Mouse (Mus musculus) forebrain, embryonic 16.5 days (tissue): ENCODE measurements around the gene Vsnl1. TPM values are rescaled to one million over a fixed set of nuclear protein-coding genes. Genes with fewer than 3 reads are reported as not detected.

ENCODE experiments used
- ATAC-seq: fragments of 200-750 bp; cut with Nextera tagmentation; 2 replicates; pipeline ENCODE4 v1.8.0; 2017; ENCODE audit warnings: mild to moderate bottlenecking, moderate library complexity
- H3K27ac ChIP-seq: fragments of 300-500 bp; sonication (generic); 2 replicates; pipeline ENCODE4 v1.5.1; 2014; ENCODE audit warnings: low read length, control low read depth
- H3K27me3 ChIP-seq: fragments of 300-500 bp; sonication (generic); replicated peaks from 2 replicates; pipeline ENCODE4 v1.6.1; 2014; ENCODE audit warnings: low read length; ENCODE audit not compliant: control insufficient read depth, insufficient read depth
- H3K36me3 ChIP-seq: fragments of 300-500 bp; sonication (generic); 2 replicates; pipeline ENCODE4 v1.6.1; 2014; ENCODE audit not compliant: control insufficient read depth, insufficient read depth
- H3K4me1 ChIP-seq: fragments of 300-500 bp; sonication (generic); replicated peaks from 2 replicates; pipeline ENCODE4 v1.6.1; 2014; ENCODE audit warnings: low read length; ENCODE audit not compliant: control insufficient read depth, insufficient read depth
- H3K4me2 ChIP-seq: fragments of 300-500 bp; sonication (generic); 2 replicates; pipeline ENCODE4 v1.6.1; 2014; ENCODE audit warnings: mild to moderate bottlenecking, low read length, control low read depth
- H3K4me3 ChIP-seq: fragments of 300-500 bp; sonication (generic); replicated peaks from 2 replicates; pipeline ENCODE4 v1.5.1; 2014; ENCODE audit warnings: mild to moderate bottlenecking, low read length, control low read depth
- H3K9ac ChIP-seq: fragments of 300-500 bp; sonication (generic); replicated peaks from 2 replicates; pipeline ENCODE4 v1.6.1; 2014; ENCODE audit warnings: low read depth, low read length, control low read depth
- H3K9me3 ChIP-seq: fragments of 300-500 bp; sonication (generic); 2 replicates; pipeline ENCODE4 v1.6.1; 2016; ENCODE audit warnings: low read length; ENCODE audit not compliant: control insufficient read depth
- WGBS: fragments of 180-500 bp; shearing (Covaris S2); extraction: QIAGEN DNeasy Blood & Tissue Kit; methylation state at CpG from one replicate; pipeline ENCODE4 v1.1.7; 2014; 5-methylcytosine and 5-hydroxymethylcytosine counted together
- polyA plus RNA-seq: library from polyadenylated mRNA; unstranded; fragments of >200 nt; fragmentation: Nextera tagmentation; extraction: Ambion mirVana; gene quantifications from 2 replicates; pipeline ENCODE4 v1.2.1, GENCODE M21; 2015

Vsnl1 gene
- polyA plus RNA-seq, 1 experiment from 2014 or later, result 34.5 TPM

GRCm38 (mm10) chr12:11317671-11318070, 118.7 kb downstream of the Vsnl1 start:
- H3K4me3 ChIP-seq, result no peak overlapping the region
- no peaks in the 10 kb centered on the region for H3K27me3 ChIP-seq
- ATAC-seq, result no peak
- H3K9me3 ChIP-seq, result no peaks in the 10 kb centered on the region
- WGBS, result 79% methylated on average over 6 of the region's 6 CpGs
- H3K4me2 ChIP-seq, result no peak overlapping the region
- no peaks in the 10 kb centered on the region for H3K4me1 ChIP-seq
- no peak overlapping the region for H3K9ac ChIP-seq
- no peak overlapping the region for H3K27ac ChIP-seq
- H3K36me3 ChIP-seq, result peaks cover 18% of the 10 kb centered on the region

- no peak overlapping the region for H3K4me3 ChIP-seq
- H3K4me1 ChIP-seq, result no peaks in the 10 kb centered on the region
- ATAC-seq, result no peak
- H3K4me2 ChIP-seq, result no peak overlapping the region
- no peaks in the 10 kb centered on the region for H3K27me3 ChIP-seq
- peaks cover 27% of the 10 kb centered on the region for H3K36me3 ChIP-seq
- H3K27ac ChIP-seq, result no peak overlapping the region
- no peak overlapping the region for H3K9ac ChIP-seq
- 57% methylated on average over 1 of the region's 1 CpGs for WGBS
- H3K9me3 ChIP-seq, result no peaks in the 10 kb centered on the region
These were observed 122.6 kb downstream of the Vsnl1 start for GRCm38 (mm10) chr12:11313840-11314239.

- H3K4me3 ChIP-seq, result no peak overlapping the region
- H3K9me3 ChIP-seq, result no peaks in the 10 kb centered on the region
- H3K27me3 ChIP-seq, result no peaks in the 10 kb centered on the region
- no peak overlapping the region for H3K9ac ChIP-seq
- H3K27ac ChIP-seq, result no peak overlapping the region
- no peak for ATAC-seq
- no peak overlapping the region for H3K4me2 ChIP-seq
- peaks cover 26% of the 10 kb centered on the region for H3K36me3 ChIP-seq
- no peaks in the 10 kb centered on the region for H3K4me1 ChIP-seq
- 97% methylated on average over 2 of the region's 2 CpGs for WGBS
These were observed 125.3 kb downstream of the Vsnl1 start for GRCm38 (mm10) chr12:11311106-11311505.

GRCm38 (mm10) chr12:11306753-11307645, 129.4 kb downstream of the Vsnl1 start:
- Histone ChIP-seq H3K4me2 (no peak overlapping the region), H3K27me3 (no peaks in the 10 kb centered on the region), H3K9me3 (no peaks in the 10 kb centered on the region), H3K4me1 (no peaks in the 10 kb centered on the region), H3K4me3 (no peak overlapping the region), H3K27ac (no peak overlapping the region), H3K36me3 (peaks cover 20% of the 10 kb centered on the region), H3K9ac (no peak overlapping the region)
- no peak for ATAC-seq
- WGBS, result 94% methylated on average over 8 of the region's 8 CpGs

- H3K27ac ChIP-seq, result no peak overlapping the region
- no peaks in the 10 kb centered on the region for H3K9me3 ChIP-seq
- no peak overlapping the region for H3K4me2 ChIP-seq
- WGBS, result 100% methylated on average over 1 of the region's 1 CpGs
- no peaks in the 10 kb centered on the region for H3K27me3 ChIP-seq
- ATAC-seq, result no peak
- H3K36me3 ChIP-seq, result peaks cover 11% of the 10 kb centered on the region
- no peaks in the 10 kb centered on the region for H3K4me1 ChIP-seq
- H3K9ac ChIP-seq, result no peak overlapping the region
- H3K4me3 ChIP-seq, result no peak overlapping the region
These were observed 135.6 kb downstream of the Vsnl1 start for GRCm38 (mm10) chr12:11300858-11301257.

GRCm38 (mm10) chr12:11286382-11286781, 150.0 kb downstream of the Vsnl1 start:
- 95% methylated on average over 2 of the region's 2 CpGs for WGBS
- Histone ChIP-seq H3K4me3 (no peak overlapping the region), H3K9ac (no peak overlapping the region), H3K4me1 (no peaks in the 10 kb centered on the region), H3K9me3 (no peaks in the 10 kb centered on the region), H3K36me3 (peaks cover 18% of the 10 kb centered on the region), H3K27me3 (no peaks in the 10 kb centered on the region), H3K4me2 (no peak overlapping the region), H3K27ac (no peak overlapping the region)
- ATAC-seq, result no peak

GRCm38 (mm10) chr12:11281584-11281983, 154.8 kb downstream of the Vsnl1 start:
- WGBS, result 92% methylated on average over 2 of the region's 2 CpGs
- no peak overlapping the region for H3K4me3 ChIP-seq
- no peak overlapping the region for H3K4me2 ChIP-seq
- no peak overlapping the region for H3K9ac ChIP-seq
- H3K27me3 ChIP-seq, result no peaks in the 10 kb centered on the region
- H3K4me1 ChIP-seq, result no peaks in the 10 kb centered on the region
- no peak for ATAC-seq
- H3K36me3 ChIP-seq, result peaks cover 27% of the 10 kb centered on the region
- no peak overlapping the region for H3K27ac ChIP-seq
- no peaks in the 10 kb centered on the region for H3K9me3 ChIP-seq

GRCm38 (mm10) chr12:11279886-11280285, 156.5 kb downstream of the Vsnl1 start:
- H3K27me3 ChIP-seq, result no peaks in the 10 kb centered on the region
- H3K9ac ChIP-seq, result no peak overlapping the region
- no peaks in the 10 kb centered on the region for H3K4me1 ChIP-seq
- H3K4me2 ChIP-seq, result no peak overlapping the region
- H3K27ac ChIP-seq, result no peak overlapping the region
- 93% methylated on average over 3 of the region's 3 CpGs for WGBS
- H3K4me3 ChIP-seq, result no peak overlapping the region
- ATAC-seq, result no peak
- no peaks in the 10 kb centered on the region for H3K9me3 ChIP-seq
- H3K36me3 ChIP-seq, result peaks cover 19% of the 10 kb centered on the region

- H3K4me1 ChIP-seq, result no peaks in the 10 kb centered on the region
- H3K4me3 ChIP-seq, result no peak overlapping the region
- no peak overlapping the region for H3K9ac ChIP-seq
- no peak overlapping the region for H3K4me2 ChIP-seq
- no peak for ATAC-seq
- H3K36me3 ChIP-seq, result peaks cover 16% of the 10 kb centered on the region
- H3K27ac ChIP-seq, result no peak overlapping the region
- 92% methylated on average over 6 of the region's 6 CpGs for WGBS
- no peaks in the 10 kb centered on the region for H3K9me3 ChIP-seq
- H3K27me3 ChIP-seq, result no peaks in the 10 kb centered on the region
These were observed 159.2 kb downstream of the Vsnl1 start for GRCm38 (mm10) chr12:11277207-11277606.
